ENCODE assay signal across 9 mouse cellular contexts in genomic region chr5:48430459-48430858, GRCm38 (mm10).
DNase-seq lines count a peak whose midpoint lies in the region; ATAC-seq and TF ChIP-seq lines count a peak whose summit lies in the region.
"Had no signal": no experiment of that assay in that cellular context is flagged by ENCODE, and none has a peak within 500 bp of the region (broad histone marks: within the 10 kb centered on the region; RNA-seq: fewer than 3 reads in every experiment).

No protein-coding gene starts in this region.

- TF ChIP-seq EP300 in stomach, postnatal 0 days (optimal IDR thresholded peaks at IDR 0.05), result no peak

- no peak overlapping the region for H3K27ac ChIP-seq in hindbrain, embryonic 15.5 days (replicated peaks)
- no peak overlapping the region for H3K27ac ChIP-seq in stomach, postnatal 0 days (replicated peaks)
- H3K27ac ChIP-seq: neural tube, embryonic 12.5 days had no signal

- TF ChIP-seq CTCF in stomach, postnatal 0 days (IDR thresholded peaks at IDR 0.05; ENCODE audit: low read depth), result peak; percentile 77

- no peaks in the 10 kb centered on the region for H3K27me3 ChIP-seq in hindbrain, embryonic 15.5 days
- no peaks in the 10 kb centered on the region for H3K27me3 ChIP-seq in stomach, postnatal 0 days (ENCODE audit: control insufficient read depth, insufficient read depth, low read length)
- H3K27me3 ChIP-seq: neural tube, embryonic 12.5 days had no signal

- H3K4me2 ChIP-seq in hindbrain, embryonic 15.5 days, result no peak overlapping the region
- no peak overlapping the region for H3K4me2 ChIP-seq in stomach, postnatal 0 days (replicated peaks; ENCODE audit: low read depth)
- H3K4me2 ChIP-seq: neural tube, embryonic 12.5 days had no signal

- 0 out of 2 replicates have a peak, but pooled peaks have one; percentile 56 for ATAC-seq in hindbrain, embryonic 15.5 days (ENCODE audit: low FRiP score, low read depth)
- ATAC-seq in stomach, postnatal 0 days (ENCODE audit: low FRiP score, low TSS enrichment), result no peak
- ATAC-seq in granulocyte monocyte progenitor cell, adult 5-6 weeks (replicated peaks; ENCODE audit: poor library complexity, severe bottlenecking), result no peak

- H3K4me3 ChIP-seq in hindbrain, embryonic 15.5 days, result no peak overlapping the region
- H3K4me3 ChIP-seq in stomach, postnatal 0 days (ENCODE audit: low read depth, low read length), result no peak overlapping the region
- H3K4me3 ChIP-seq: neural tube, embryonic 12.5 days had no signal

- no peak overlapping the region for H3K9ac ChIP-seq in hindbrain, embryonic 15.5 days
- H3K9ac ChIP-seq in stomach, postnatal 0 days (ENCODE audit: low read length), result no peak overlapping the region
- H3K9ac ChIP-seq: neural tube, embryonic 12.5 days had no signal

- H3K36me3 ChIP-seq in hindbrain, embryonic 15.5 days, result no peaks in the 10 kb centered on the region
- H3K36me3 ChIP-seq in stomach, postnatal 0 days (ENCODE audit: control insufficient read depth, insufficient read depth, low read length), result no peaks in the 10 kb centered on the region
- H3K36me3 ChIP-seq: neural tube, embryonic 12.5 days had no signal

- no peaks in the 10 kb centered on the region for H3K4me1 ChIP-seq in hindbrain, embryonic 15.5 days (replicated peaks)
- no peaks in the 10 kb centered on the region for H3K4me1 ChIP-seq in stomach, postnatal 0 days (replicated peaks; ENCODE audit: control insufficient read depth, insufficient read depth)
- H3K4me1 ChIP-seq: neural tube, embryonic 12.5 days had no signal

- DNase-seq in kidney, adult 8-10 months, result peak; percentile 2 to 17
- DNase-seq in kidney, adult 18-20 months, result no peak
- peak; percentile 57 for DNase-seq in NIH3T3 (ENCODE audit: low read depth)
- peak; percentile 34 to 61 for DNase-seq in cerebellum, postnatal 36 days
- peak; percentile 32 for DNase-seq in lung, postnatal 14 days
- DNase-seq in stomach, postnatal 0 days (ENCODE audit: low spot score), result peak; percentile 21

- no peaks in the 10 kb centered on the region for H3K9me3 ChIP-seq in hindbrain, embryonic 15.5 days
- no peaks in the 10 kb centered on the region for H3K9me3 ChIP-seq in stomach, postnatal 0 days (ENCODE audit: control insufficient read depth, low read length)
- H3K9me3 ChIP-seq: neural tube, embryonic 12.5 days had no signal
